Comparison of ENCODE assay signal across 10 mouse cellular contexts in genomic region chr2:34178653-34179052, GRCm38 (mm10).
"Had no signal": no experiment of that assay in that cellular context is flagged by ENCODE, and none has a peak within 500 bp of the region (broad histone marks: within the 10 kb centered on the region; RNA-seq: fewer than 3 reads in every experiment).

No protein-coding gene starts in this region.

- H3K4me2 ChIP-seq: limb, embryonic 13.5 days had no signal

- H3K9me3 ChIP-seq: limb, embryonic 13.5 days had no signal

- H3K4me3 ChIP-seq: limb, embryonic 13.5 days; myocyte had no signal

- DNase-seq: kidney, adult 11 months; kidney, adult 9 months; kidney, postnatal 36 days; lung, adult 18-20 months; thymus, postnatal 4 days had no signal

- H3K9ac ChIP-seq: limb, embryonic 13.5 days; liver, embryonic 14.5 days had no signal

- H3K27ac ChIP-seq: kidney, postnatal 0 days; limb, embryonic 13.5 days; liver, embryonic 14.5 days; stomach, postnatal 0 days had no signal

- H3K27me3 ChIP-seq: limb, embryonic 13.5 days had no signal
